Mouse (Mus musculus) stomach, postnatal 0 days (tissue): ENCODE results near the gene P4ha2. TPM values are rescaled to one million over a fixed set of nuclear protein-coding genes. Genes with fewer than 3 reads are reported as not detected.

Experiments used
- ATAC-seq: fragments of 200-750 bp; cut with Nextera tagmentation; 2 replicates; pipeline ENCODE4 v1.8.0; 2017; ENCODE audit not compliant: low FRiP score, low TSS enrichment
- DNase-seq: peaks from one replicate; pipeline ENCODE4 v3.0.0-alpha.2; 2016; ENCODE audit warnings: low spot score
- H3K27ac ChIP-seq: fragments of 300-500 bp; sonication (generic); replicated peaks from 2 replicates; pipeline ENCODE4 v1.5.1; 2014; ENCODE audit warnings: mild to moderate bottlenecking, control low read depth
- H3K27me3 ChIP-seq: fragments of 300-500 bp; sonication (generic); 2 replicates; pipeline ENCODE4 v1.6.1; 2014; ENCODE audit warnings: low read length; ENCODE audit not compliant: control insufficient read depth, insufficient read depth
- H3K36me3 ChIP-seq: fragments of 300-500 bp; sonication (generic); 2 replicates; pipeline ENCODE4 v1.6.1; 2014; ENCODE audit warnings: low read length, mixed read lengths; ENCODE audit not compliant: control insufficient read depth, insufficient read depth
- H3K4me1 ChIP-seq: fragments of 300-500 bp; sonication (generic); replicated peaks from 2 replicates; pipeline ENCODE4 v1.6.1; 2014; ENCODE audit warnings: antibody characterized with exemption; ENCODE audit not compliant: control insufficient read depth, insufficient read depth
- H3K4me2 ChIP-seq: fragments of 300-500 bp; sonication (generic); replicated peaks from 2 replicates; pipeline ENCODE4 v1.6.1; 2014; ENCODE audit warnings: low read depth, mild to moderate bottlenecking, control low read depth, moderate library complexity
- H3K4me3 ChIP-seq: fragments of 300-500 bp; sonication (generic); 2 replicates; pipeline ENCODE4 v1.5.1; 2014; ENCODE audit warnings: low read depth, low read length, control low read depth
- H3K9ac ChIP-seq: fragments of 300-500 bp; sonication (generic); 2 replicates; pipeline ENCODE4 v1.6.1; 2014; ENCODE audit warnings: mild to moderate bottlenecking, low read length, control low read depth, mixed read lengths
- H3K9me3 ChIP-seq: fragments of 300-500 bp; sonication (generic); 2 replicates; pipeline ENCODE4 v1.6.1; 2016; ENCODE audit warnings: low read length; ENCODE audit not compliant: control insufficient read depth
- CTCF ChIP-seq: IDR thresholded peaks from 2 replicates; pipeline ENCODE4 v1.5.1; 2016; ENCODE audit warnings: antibody characterized with exemption, low read depth, mild to moderate bottlenecking, moderate library complexity
- EP300 ChIP-seq: optimal IDR thresholded peaks from 2 replicates; pipeline ENCODE3; 2016; ENCODE audit warnings: antibody characterized with exemption
- WGBS: fragments of 180-500 bp; shearing (Covaris S2); extraction: QIAGEN DNeasy Blood & Tissue Kit; methylation state at CpG from one replicate; pipeline ENCODE4 v1.1.7; 2014; 5-methylcytosine and 5-hydroxymethylcytosine counted together
- polyA plus RNA-seq: library from polyadenylated mRNA; unstranded; fragments of >200 nt; fragmentation: Nextera tagmentation; extraction: Ambion mirVana; gene quantifications from 2 replicates; pipeline ENCODE4 v1.2.1, GENCODE M21; 2015

The P4ha2 gene
- polyA plus RNA-seq, 1 experiment from 2014 or later = 30.2 TPM

- Histone ChIP-seq H3K4me1 (peaks cover 4% of the 10 kb centered on the region; the same call in 1 of the 2 replicates), H3K36me3 (peaks cover 9% of the 10 kb centered on the region; the same call in 1 of the 2 replicates), H3K4me2 (no peak overlapping the region), H3K27ac (no peak overlapping the region), H3K4me3 (no peak overlapping the region), H3K27me3 (no peaks in the 10 kb centered on the region), H3K9ac (no peak overlapping the region), H3K9me3 (no peaks in the 10 kb centered on the region)
- no peak for DNase-seq
- 89% methylated on average over 18 of the region's 18 CpGs for WGBS
- TF ChIP-seq EP300 (no peak), CTCF (no peak)
- no peak for ATAC-seq
Observed at GRCm38 (mm10) chr11:54125982-54126648, 26.2 kb downstream of the P4ha2 start.

GRCm38 (mm10) chr11:54126654-54127374 is 26.9 kb downstream of the P4ha2 start:
- H3K4me3 ChIP-seq = no peak overlapping the region
- DNase-seq (peak; percentile 24), ATAC-seq (no peak)
- no peaks in the 10 kb centered on the region for H3K27me3 ChIP-seq
- H3K9ac ChIP-seq = no peak overlapping the region; the same call in 1 of the 2 replicates
- WGBS = 28% methylated on average over 15 of the region's 15 CpGs
- TF ChIP-seq EP300 = no peak
- no peak for TF ChIP-seq CTCF
- peaks cover 4% of the 10 kb centered on the region; the same call in 1 of the 2 replicates for H3K4me1 ChIP-seq
- H3K27ac ChIP-seq = peak overlapping the region; percentile 35
- no peak overlapping the region; the same call in 1 of the 2 replicates for H3K4me2 ChIP-seq
- no peaks in the 10 kb centered on the region for H3K9me3 ChIP-seq
- H3K36me3 ChIP-seq = peaks cover 9% of the 10 kb centered on the region; the same call in 1 of the 2 replicates

GRCm38 (mm10) chr11:54127397-54127796 is 27.5 kb downstream of the P4ha2 start:
- H3K9ac ChIP-seq = no peak overlapping the region; the same call in 1 of the 2 replicates
- no peak overlapping the region for H3K4me2 ChIP-seq
- ATAC-seq = no peak
- no peak for DNase-seq
- H3K4me3 ChIP-seq = no peak overlapping the region
- H3K36me3 ChIP-seq = peaks cover 7% of the 10 kb centered on the region; the same call in 1 of the 2 replicates
- TF ChIP-seq CTCF (no peak), EP300 (no peak)
- no peaks in the 10 kb centered on the region for H3K9me3 ChIP-seq
- no peaks in the 10 kb centered on the region for H3K27me3 ChIP-seq
- H3K4me1 ChIP-seq = peaks cover 4% of the 10 kb centered on the region; the same call in 1 of the 2 replicates
- WGBS = 66% methylated on average over 2 of the region's 2 CpGs
- H3K27ac ChIP-seq = peak overlapping the region; percentile 35; the same call in 1 of the 2 replicates

GRCm38 (mm10) chr11:54129955-54130354 is 30.1 kb downstream of the P4ha2 start:
- Histone ChIP-seq H3K4me3 (no peak overlapping the region), H3K9me3 (no peaks in the 10 kb centered on the region), H3K27me3 (no peaks in the 10 kb centered on the region), H3K4me1 (peaks cover 4% of the 10 kb centered on the region; the same call in 1 of the 2 replicates), H3K27ac (no peak overlapping the region), H3K9ac (no peak overlapping the region), H3K36me3 (peaks cover 6% of the 10 kb centered on the region; the same call in 1 of the 2 replicates), H3K4me2 (no peak overlapping the region)
- WGBS = 71% methylated on average over 8 of the region's 8 CpGs
- DNase-seq = no peak
- no peak for ATAC-seq
- TF ChIP-seq EP300 = no peak
- TF ChIP-seq CTCF = no peak

- Histone ChIP-seq H3K4me2 (no peak overlapping the region), H3K4me1 (peaks cover 4% of the 10 kb centered on the region; the same call in 1 of the 2 replicates), H3K9me3 (no peaks in the 10 kb centered on the region), H3K4me3 (no peak overlapping the region), H3K36me3 (peaks cover 6% of the 10 kb centered on the region; the same call in 1 of the 2 replicates), H3K9ac (no peak overlapping the region), H3K27me3 (no peaks in the 10 kb centered on the region), H3K27ac (no peak overlapping the region)
- no peak for DNase-seq
- TF ChIP-seq EP300 (no peak), CTCF (no peak)
- 85% methylated on average over 6 of the region's 6 CpGs for WGBS
- ATAC-seq = no peak
Observed at GRCm38 (mm10) chr11:54130721-54131120, 30.8 kb downstream of the P4ha2 start.
